Mouse (Mus musculus) CH12.LX (cell line): Measurements from ENCODE around the gene Prkca. TPM values are rescaled to one million over a fixed set of nuclear protein-coding genes. Genes with fewer than 3 reads are reported as not detected.

ENCODE experiments used
- DNase-seq: peaks from one replicate; pipeline ENCODE4 v3.0.0-alpha.2; 2013; ENCODE audit errors: extremely low read depth
- H3K27ac ChIP-seq: 2 replicates; pipeline ENCODE4 v1.5.1; 2012; ENCODE audit warnings: low read depth, mild to moderate bottlenecking, control low read depth, moderate library complexity; ENCODE audit not compliant: insufficient read depth
- H3K27me3 ChIP-seq: replicated peaks from 2 replicates; pipeline ENCODE3; 2012; ENCODE audit warnings: inconsistent platforms
- H3K36me3 ChIP-seq, 2 experiments: replicated peaks in 1 of 2; 2 replicates each; pipeline versions ENCODE3 to v1.6.1; 2012; ENCODE audit warnings: inconsistent platforms in 1 of 2, low read length in 1 of 2, mild to moderate bottlenecking in 1 of 2, mixed read lengths in 1 of 2, moderate library complexity in 1 of 2; ENCODE audit not compliant: control insufficient read depth in 1 of 2, insufficient read depth in 1 of 2
- H3K4me1 ChIP-seq, 2 experiments: 2 replicates each; pipeline ENCODE4 v1.6.1; 2012; ENCODE audit warnings: inconsistent platforms in 1 of 2, moderate library complexity in 1 of 2; ENCODE audit not compliant: insufficient read depth in 2 of 2, control insufficient read depth in 1 of 2
- H3K4me2 ChIP-seq: 2 replicates; pipeline ENCODE4 v1.6.1; 2012; ENCODE audit warnings: low read depth, mild to moderate bottlenecking, control low read depth; ENCODE audit not compliant: poor library complexity, insufficient read depth, severe bottlenecking
- H3K4me3 ChIP-seq, 3 experiments: fragments of 150-350 bp in 1 of 3; sonication (generic) in 1 of 3; replicated peaks in 1 of 3; 2 replicates each; pipeline versions ENCODE3 to v1.5.1; 2011 to 2012; ENCODE audit warnings: low read depth in 2 of 3, low read length in 2 of 3, mild to moderate bottlenecking in 2 of 3, moderate library complexity in 2 of 3, control low read depth in 1 of 3, improper control_type of control experiment in 1 of 3, inconsistent platforms in 1 of 3, mixed read lengths in 1 of 3; ENCODE audit not compliant: poor library complexity in 1 of 3
- H3K79me2 ChIP-seq: replicated peaks from 2 replicates; pipeline ENCODE4 v1.6.1; 2012; ENCODE audit warnings: mild to moderate bottlenecking, moderate library complexity; ENCODE audit not compliant: control insufficient read depth, poor library complexity, insufficient read depth, severe bottlenecking; ENCODE audit errors: extremely low read depth
- H3K9ac ChIP-seq: 2 replicates; pipeline ENCODE4 v1.6.1; 2012; ENCODE audit warnings: low read depth, mild to moderate bottlenecking, control low read depth, moderate library complexity; ENCODE audit not compliant: insufficient read depth
- H3K9me3 ChIP-seq: replicated peaks from 2 replicates; pipeline ENCODE3; 2012; ENCODE audit warnings: low read length, inconsistent platforms, mixed read lengths
- BHLHE40 ChIP-seq: IDR thresholded peaks from 2 replicates; pipeline ENCODE4 v1.6.1; 2011; ENCODE audit warnings: mild to moderate bottlenecking, low read depth, low read length, improper control_type of control experiment
- CHD1 ChIP-seq: IDR thresholded peaks from 2 replicates; pipeline ENCODE4 v1.6.1; 2012; ENCODE audit warnings: low read depth, low read length, improper control_type of control experiment, inconsistent platforms
- CTCF ChIP-seq, 2 experiments: IDR thresholded peaks in 1 of 2; conservative IDR thresholded peaks in 1 of 2; 2 replicates each; pipeline ENCODE4 v1.5.1; 2011 to 2012; ENCODE audit warnings: low read depth in 2 of 2, low read length in 2 of 2, improper control_type of control experiment in 1 of 2, inconsistent platforms in 1 of 2, mild to moderate bottlenecking in 1 of 2, moderate library complexity in 1 of 2
- ETS1 ChIP-seq: conservative IDR thresholded peaks from 2 replicates; pipeline ENCODE4 v1.6.1; 2012; ENCODE audit warnings: low read depth, mild to moderate bottlenecking, inconsistent platforms, low read length, improper control_type of control experiment, moderate library complexity
- GABPA ChIP-seq: IDR thresholded peaks from 2 replicates; pipeline ENCODE4 v1.6.1; 2012; ENCODE audit warnings: low read depth, low read length, improper control_type of control experiment, inconsistent platforms; ENCODE audit not compliant: insufficient replicate concordance
- HCFC1 ChIP-seq: IDR thresholded peaks from 2 replicates; pipeline ENCODE4 v1.6.1; 2012; ENCODE audit warnings: low read depth, mild to moderate bottlenecking, inconsistent platforms, low read length, improper control_type of control experiment
- IRF4 ChIP-seq: IDR thresholded peaks from 2 replicates; pipeline ENCODE4 v1.6.1; 2014; ENCODE audit warnings: low read depth, mild to moderate bottlenecking, inconsistent platforms, low read length, improper control_type of control experiment
- JUN ChIP-seq: IDR thresholded peaks from 2 replicates; pipeline ENCODE4 v1.6.1; 2011; ENCODE audit warnings: low read depth, mild to moderate bottlenecking, low read length, improper control_type of control experiment, moderate library complexity; ENCODE audit not compliant: insufficient read depth
- KAT2A ChIP-seq: IDR thresholded peaks from 2 replicates; pipeline ENCODE4 v1.6.1; 2012; ENCODE audit warnings: low read length, improper control_type of control experiment, inconsistent platforms; ENCODE audit not compliant: insufficient replicate concordance
- MAX ChIP-seq: IDR thresholded peaks from 2 replicates; pipeline ENCODE4 v1.6.1; 2011; ENCODE audit warnings: low read length, improper control_type of control experiment
- MEF2A ChIP-seq: IDR thresholded peaks from 2 replicates; pipeline ENCODE4 v1.6.1; 2014; ENCODE audit warnings: low read depth, mild to moderate bottlenecking, inconsistent platforms, low read length, improper control_type of control experiment, borderline replicate concordance
- MYC ChIP-seq: IDR thresholded peaks from 2 replicates; pipeline ENCODE4 v1.6.1; 2011; ENCODE audit warnings: low read depth, mild to moderate bottlenecking, improper control_type of control experiment, low read length
- POLR2A ChIP-seq: IDR thresholded peaks from 2 replicates; pipeline ENCODE4 v1.6.1; 2011; ENCODE audit warnings: low read depth, mild to moderate bottlenecking, improper control_type of control experiment, low read length
- POLR2AphosphoS2 ChIP-seq: IDR thresholded peaks from 2 replicates; pipeline ENCODE4 v1.6.1; 2011; ENCODE audit warnings: low read depth, low read length, improper control_type of control experiment
- RAD21 ChIP-seq: IDR thresholded peaks from 2 replicates; pipeline ENCODE4 v1.6.1; 2011; ENCODE audit warnings: low read depth, mild to moderate bottlenecking, low read length, improper control_type of control experiment, moderate library complexity
- TBP ChIP-seq: conservative IDR thresholded peaks from 2 replicates; pipeline ENCODE4 v1.6.1; 2011; ENCODE audit warnings: low read depth, low read length, improper control_type of control experiment
- TCF12 ChIP-seq: IDR thresholded peaks from 2 replicates; pipeline ENCODE4 v1.6.1; 2014; ENCODE audit warnings: low read depth, mild to moderate bottlenecking, inconsistent platforms, low read length, improper control_type of control experiment
- UBTF ChIP-seq: IDR thresholded peaks from 2 replicates; pipeline ENCODE4 v1.6.1; 2012; ENCODE audit warnings: low read depth, mild to moderate bottlenecking, inconsistent platforms, low read length, improper control_type of control experiment, moderate library complexity
- USF1 ChIP-seq: IDR thresholded peaks from 2 replicates; pipeline ENCODE4 v1.6.1; 2014; ENCODE audit warnings: low read depth, mild to moderate bottlenecking, inconsistent platforms, low read length, improper control_type of control experiment
- USF2 ChIP-seq: conservative IDR thresholded peaks from 2 replicates; pipeline ENCODE4 v1.6.1; 2011; ENCODE audit warnings: low read depth, low read length, improper control_type of control experiment
- ZKSCAN1 ChIP-seq: IDR thresholded peaks from 2 replicates; pipeline ENCODE4 v1.6.1; 2012; ENCODE audit warnings: low read depth, inconsistent platforms, low read length, improper control_type of control experiment, borderline replicate concordance
- ZNF384 ChIP-seq: IDR thresholded peaks from 2 replicates; pipeline ENCODE4 v1.6.1; 2012; ENCODE audit warnings: low read depth, low read length, improper control_type of control experiment, inconsistent platforms
- dilution Hi-C: fragments of 300-500 bp; cut with MboI; formaldehyde crosslinking; loops from 2 replicates; pipeline ENCODE4 v1.14.3; 2020; ENCODE audit warnings: low sequenced_read_pairs; ENCODE audit not compliant: extremely low pct_unique_long_range_greater_than_20kb, extremely low pct_ligation_motif_present
- in situ Hi-C: fragments of 300-500 bp; cut with MboI; formaldehyde crosslinking; loops from 3 replicates; pipeline ENCODE4 v1.14.3; 2019; ENCODE audit warnings: low sequenced_read_pairs, low pct_ligation_motif_present, low pct_unique_long_range_greater_than_20kb, mixed read lengths
- polyA plus RNA-seq: library from polyadenylated mRNA; unstranded; fragments of >175 nt; gene quantifications from 2 replicates; pipeline ENCODE4 v1.2.1, GENCODE M21; 2012; ENCODE audit warnings: low read depth; ENCODE audit not compliant: insufficient read length
- total RNA-seq, 2 experiments: library from RNA; depleted of rRNA; stranded (reverse); fragments of 300-350 nt in 1 of 2; fragments of >200 nt in 1 of 2; gene quantifications; 2 replicates each; pipeline ENCODE4 v1.2.3; 2012 to 2014

The Prkca gene
- total and polyA plus RNA-seq, 3 experiments: 40.0 to 107 (median 43.7) TPM

DNA sequence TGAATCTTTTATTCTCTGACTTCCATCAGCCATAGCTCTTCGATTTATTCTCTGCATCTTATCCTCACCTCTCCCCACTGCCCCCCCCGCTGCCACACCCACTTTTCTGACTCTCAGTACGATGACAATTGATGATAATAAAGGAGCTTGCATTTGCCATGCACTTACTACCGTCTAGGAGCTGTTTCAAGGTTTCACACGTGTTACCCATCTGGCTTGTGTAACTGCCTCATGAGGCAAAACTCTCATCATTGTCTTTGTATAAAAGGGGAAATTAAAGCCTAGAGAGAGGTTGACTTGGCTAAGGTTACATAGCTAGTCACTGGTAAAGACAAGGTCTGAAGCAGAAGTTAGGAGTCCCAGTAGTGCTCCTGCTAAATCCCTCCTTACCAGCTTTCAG is 110.7 kb downstream of the Prkca start:
- H3K9me3 ChIP-seq: no peaks in the 10 kb centered on the region
- H3K27me3 ChIP-seq: no peaks in the 10 kb centered on the region
- in situ Hi-C loops (no loop called here), dilution Hi-C loops (no loop called here)
- H3K36me3 ChIP-seq: peaks cover 0 to 61% of the 10 kb centered on the region in 2 experiments
- no peak overlapping the region for H3K4me2 ChIP-seq
- TF ChIP-seq MAX (no peak), IRF4 (no peak), JUN (no peak), MEF2A (no peak), CTCF (conservative IDR thresholded peaks at IDR 0.05 in 1 of 2, IDR thresholded peaks at IDR 0.05 in 1 of 2; ENCODE audit: low read depth in 2 of 2, low read length in 2 of 2) (no peak), POLR2AphosphoS2 (no peak), ETS1 (no peak), ZKSCAN1 (no peak), USF2 (no peak), RAD21 (no peak), TCF12 (no peak), TBP (no peak), MYC (no peak), ZNF384 (no peak), USF1 (no peak), CHD1 (no peak), POLR2A (no peak)
- TF ChIP-seq, all 38 proteins: peak for 0
- Histone ChIP-seq H3K4me1 (peaks cover 26 to 89% of the 10 kb centered on the region in 2 experiments), H3K4me3 (no peak overlapping the region), H3K79me2 (no peaks in the 10 kb centered on the region), H3K9ac (no peak overlapping the region), H3K27ac (no peak overlapping the region)
- DNase-seq: no peak

GRCm38 (mm10) chr11:108230101-108230500 is 113.6 kb downstream of the Prkca start:
- H3K4me2 ChIP-seq: no peak overlapping the region
- in situ Hi-C loops (no loop called here), dilution Hi-C loops (no loop called here)
- H3K4me1 ChIP-seq: peaks cover 10 to 91% of the 10 kb centered on the region in 2 experiments
- peaks cover 10% of the 10 kb centered on the region; the same call in 1 of the 2 replicates for H3K79me2 ChIP-seq
- no peaks in the 10 kb centered on the region for H3K27me3 ChIP-seq
- no peak for TF ChIP-seq USF2
- TF ChIP-seq GABPA: no peak
- TF ChIP-seq MEF2A: no peak
- no peak for TF ChIP-seq POLR2AphosphoS2
- TF ChIP-seq POLR2A: no peak
- no peak for TF ChIP-seq KAT2A
- TF ChIP-seq MAX: no peak
- no peak for TF ChIP-seq USF1
- no peak for TF ChIP-seq BHLHE40
- TF ChIP-seq ZNF384: no peak
- no peak for TF ChIP-seq HCFC1
- no peak for TF ChIP-seq UBTF
- H3K9ac ChIP-seq: no peak overlapping the region
- H3K36me3 ChIP-seq: peaks cover 0 to 75% of the 10 kb centered on the region in 2 experiments
- no peak overlapping the region for H3K4me3 ChIP-seq
- no peak for DNase-seq
- no peaks in the 10 kb centered on the region for H3K9me3 ChIP-seq
- no peak overlapping the region for H3K27ac ChIP-seq
